Mouse (Mus musculus): ENCODE measurements around the gene Ddr1. TPM values are rescaled to one million over a fixed set of nuclear protein-coding genes. Genes with fewer than 3 reads are reported as not detected.
A peak's percentile ranks its signal among the peaks of the same experiment; 100 is the strongest.

Ddr1 gene
- polyA plus RNA-seq, 1 experiment from 2014 or later, result 2.9 TPM

GRCm38 (mm10) chr17:35701978-35702461, 2.4 kb downstream of the Ddr1 start:
- peaks cover 96% of the 10 kb centered on the region for H3K27me3 ChIP-seq
- H3K36me3 ChIP-seq, result no peaks in the 10 kb centered on the region
- H3K4me2 ChIP-seq, result peak overlapping the region; percentile 70
- peaks cover 31% of the 10 kb centered on the region for H3K4me1 ChIP-seq (replicated peaks)
- H3K9ac ChIP-seq, result no peak overlapping the region
- ATAC-seq (ENCODE audit: low read depth) (no peak), DNase-seq (no peak)
- H3K9me3 ChIP-seq (replicated peaks), result no peaks in the 10 kb centered on the region
- 15% methylated on average over 16 of the region's 16 CpGs for WGBS (ENCODE audit: insufficient replicate concordance)
- peak overlapping the region; percentile 18; the same call in 1 of the 2 replicates for H3K27ac ChIP-seq
- peak overlapping the region; percentile 6; the same call in 1 of the 2 replicates for H3K4me3 ChIP-seq (replicated peaks)

DNA sequence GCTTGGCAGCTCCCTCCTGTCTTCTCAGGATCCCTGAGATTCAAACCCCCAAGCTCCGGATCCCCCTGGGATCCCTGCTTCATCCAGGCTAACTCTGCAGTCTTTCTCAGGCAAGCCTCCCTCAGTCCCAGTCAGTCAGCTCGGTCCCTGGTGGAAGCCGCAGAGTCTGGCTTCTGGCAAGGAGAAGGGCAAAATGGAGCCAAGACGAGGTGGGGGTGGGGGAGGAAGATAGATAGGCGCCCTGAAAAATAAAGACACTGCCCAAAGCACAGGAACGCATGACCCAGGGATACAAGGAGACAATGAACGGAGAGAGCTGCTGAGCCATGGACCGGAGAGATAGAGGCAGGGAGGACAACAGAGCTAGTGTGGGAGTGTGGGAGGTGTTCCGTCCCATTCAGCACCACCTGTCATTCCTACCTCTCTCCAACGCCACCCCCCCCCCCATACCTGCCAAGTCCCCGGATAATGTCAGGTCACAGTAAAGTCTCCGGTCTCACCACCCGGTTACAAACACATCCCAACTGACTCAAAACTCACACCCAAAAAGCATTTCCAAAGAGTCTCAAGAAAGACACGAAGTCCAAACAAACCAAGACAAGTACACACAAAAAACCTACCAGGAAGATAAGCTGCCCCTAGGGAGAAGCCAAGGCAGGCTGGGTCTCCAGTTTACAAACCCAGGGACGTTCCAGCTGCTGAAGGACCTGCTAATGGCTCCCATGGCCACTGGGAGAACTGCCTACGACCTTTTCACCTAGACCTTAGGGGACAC, 3.0 kb downstream of the Ddr1 start:
- Histone ChIP-seq H3K36me3 (no peaks in the 10 kb centered on the region), H3K4me1 (replicated peaks) (peaks cover 31% of the 10 kb centered on the region), H3K27ac (peak overlapping the region; percentile 55), H3K4me2 (peak overlapping the region; percentile 70), H3K9me3 (replicated peaks) (no peaks in the 10 kb centered on the region), H3K27me3 (peaks cover 95% of the 10 kb centered on the region), H3K9ac (peak overlapping the region; percentile 45; the same call in 1 of the 2 replicates), H3K4me3 (replicated peaks) (peak overlapping the region; percentile 55)
- no peak for DNase-seq
- no peak for ATAC-seq (ENCODE audit: low read depth)
- 4% methylated on average over 16 of the region's 16 CpGs for WGBS (ENCODE audit: insufficient replicate concordance)

DNA sequence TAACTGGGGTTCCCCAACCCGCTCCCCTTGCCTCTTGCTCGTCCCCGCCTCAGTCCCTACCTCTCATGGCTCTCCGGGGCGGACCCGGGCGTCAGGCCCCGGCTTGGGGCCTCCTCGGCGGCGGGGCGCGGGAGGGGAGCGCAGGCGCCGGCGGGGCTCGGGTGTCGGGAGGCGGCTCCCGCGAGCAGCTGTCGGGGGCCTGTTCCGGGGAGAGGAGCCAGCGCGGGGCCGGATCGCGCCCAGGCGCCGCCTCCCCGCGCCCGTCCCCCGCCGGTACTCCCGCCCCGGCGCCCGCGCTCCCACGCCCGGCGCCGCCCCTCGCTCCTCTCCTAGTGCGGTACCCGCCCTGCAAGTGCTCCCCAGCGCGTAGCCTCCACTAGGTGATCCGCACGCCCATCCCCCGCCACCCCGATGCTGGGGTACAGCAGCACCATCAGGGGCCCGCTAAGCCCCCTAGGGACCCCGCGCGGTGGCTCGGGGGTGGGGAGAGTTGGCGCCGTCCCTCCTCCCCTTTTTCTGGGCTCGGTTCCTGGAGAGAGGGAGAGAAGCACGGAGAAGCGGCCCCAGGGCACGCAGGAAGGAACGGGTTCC, 4.0 kb downstream of the Ddr1 start:
- H3K4me1 ChIP-seq (replicated peaks), result peaks cover 28% of the 10 kb centered on the region
- ATAC-seq (ENCODE audit: low read depth) (peak; percentile 50), DNase-seq (no peak)
- H3K36me3 ChIP-seq, result no peaks in the 10 kb centered on the region
- H3K27ac ChIP-seq, result peak overlapping the region; percentile 55
- peak overlapping the region; percentile 70 for H3K4me2 ChIP-seq
- peak overlapping the region; percentile 53 for H3K9ac ChIP-seq
- H3K4me3 ChIP-seq (replicated peaks), result peak overlapping the region; percentile 55
- H3K27me3 ChIP-seq, result peaks cover 91% of the 10 kb centered on the region
- H3K9me3 ChIP-seq (replicated peaks), result no peaks in the 10 kb centered on the region
- under 1% methylated on average over 51 of the region's 66 CpGs for WGBS (ENCODE audit: insufficient replicate concordance)

- Histone ChIP-seq H3K27me3 (peaks cover 86% of the 10 kb centered on the region), H3K9me3 (replicated peaks) (0 out of 2 replicates have a peak, but pooled peaks cover 3% of the 10 kb centered on the region), H3K9ac (peak overlapping the region; percentile 53), H3K4me3 (replicated peaks) (peak overlapping the region; percentile 55), H3K27ac (no peak overlapping the region), H3K4me2 (peak overlapping the region; percentile 70), H3K4me1 (replicated peaks) (peaks cover 26% of the 10 kb centered on the region), H3K36me3 (no peaks in the 10 kb centered on the region)
- DNase-seq (no peak), ATAC-seq (ENCODE audit: low read depth) (no peak)
- WGBS (ENCODE audit: insufficient replicate concordance), result 7% methylated on average over 19 of the region's 19 CpGs
These were observed 4.5 kb downstream of the Ddr1 start for GRCm38 (mm10) chr17:35699919-35700318.

DNA sequence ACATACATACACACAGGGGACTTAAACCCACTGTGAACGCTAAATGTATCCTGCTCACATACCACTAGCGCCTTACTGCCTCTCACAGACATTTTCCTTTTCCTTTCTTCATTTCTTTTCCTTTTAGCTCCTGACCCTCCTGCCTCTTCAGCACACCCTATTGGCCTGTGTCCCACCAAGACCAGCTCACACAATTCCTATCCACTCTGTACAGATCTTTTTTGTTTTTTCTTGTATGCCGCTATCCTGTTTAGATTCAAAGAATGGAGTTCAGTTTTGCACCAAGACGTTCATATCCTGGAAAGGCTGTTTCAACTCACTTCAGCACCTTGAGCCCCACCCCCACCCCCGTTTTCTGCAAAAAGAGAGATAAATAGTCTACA, 5.9 kb downstream of the Ddr1 start:
- peaks cover 72% of the 10 kb centered on the region for H3K27me3 ChIP-seq
- WGBS (ENCODE audit: insufficient replicate concordance), result 29% methylated on average over 5 of the region's 5 CpGs
- H3K4me3 ChIP-seq (replicated peaks), result no peak overlapping the region
- DNase-seq (no peak), ATAC-seq (ENCODE audit: low read depth) (no peak)
- peaks cover 15% of the 10 kb centered on the region for H3K4me1 ChIP-seq (replicated peaks)
- no peak overlapping the region for H3K9ac ChIP-seq
- H3K4me2 ChIP-seq, result no peak overlapping the region
- H3K27ac ChIP-seq, result no peak overlapping the region
- H3K9me3 ChIP-seq (replicated peaks), result 0 out of 2 replicates have a peak, but pooled peaks cover 3% of the 10 kb centered on the region
- no peaks in the 10 kb centered on the region for H3K36me3 ChIP-seq

DNA sequence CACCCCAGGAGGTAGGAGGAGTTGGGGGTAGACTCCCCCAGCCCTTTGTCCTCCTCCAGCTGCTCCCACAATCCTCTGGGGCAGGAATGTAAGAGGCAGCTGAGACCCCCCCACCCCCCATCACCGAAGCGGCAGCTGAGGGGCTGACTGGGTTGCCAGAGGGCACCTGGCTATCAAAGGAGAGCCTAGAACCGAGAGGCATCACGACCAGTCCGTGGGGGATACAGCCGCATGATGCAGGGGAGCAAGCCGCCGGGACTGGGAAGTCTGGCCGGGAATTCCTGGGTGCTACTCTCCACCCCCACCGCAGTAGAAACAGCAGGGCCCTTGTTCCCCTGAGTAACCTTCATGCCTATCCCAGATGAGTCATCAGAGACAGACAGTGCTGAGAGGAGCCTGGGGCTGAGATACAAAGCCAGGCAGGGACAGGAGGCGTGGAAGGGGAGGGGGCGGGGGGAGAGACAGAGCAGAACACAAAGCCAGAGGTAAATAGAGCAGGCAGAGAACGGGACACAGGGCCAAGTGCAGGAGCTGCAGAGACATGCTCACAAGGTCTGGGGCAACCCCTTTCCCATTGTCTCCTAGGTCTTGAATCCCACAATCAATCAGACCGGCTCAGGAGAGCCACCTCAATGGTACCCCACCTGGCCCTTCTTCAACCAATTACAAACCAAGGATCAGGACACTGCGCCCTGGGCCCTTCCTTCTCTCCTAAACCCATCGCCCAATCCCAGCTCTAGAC, 6.5 kb downstream of the Ddr1 start:
- DNase-seq (no peak), ATAC-seq (ENCODE audit: low read depth) (no peak)
- H3K9me3 ChIP-seq (replicated peaks), result 0 out of 2 replicates have a peak, but pooled peaks cover 3% of the 10 kb centered on the region
- no peak overlapping the region for H3K9ac ChIP-seq
- H3K36me3 ChIP-seq, result no peaks in the 10 kb centered on the region
- H3K4me1 ChIP-seq (replicated peaks), result peaks cover 15% of the 10 kb centered on the region
- no peak overlapping the region for H3K4me3 ChIP-seq (replicated peaks)
- WGBS (ENCODE audit: insufficient replicate concordance), result 9% methylated on average over 16 of the region's 16 CpGs
- no peak overlapping the region for H3K27ac ChIP-seq
- peaks cover 68% of the 10 kb centered on the region for H3K27me3 ChIP-seq
- H3K4me2 ChIP-seq, result peak overlapping the region; percentile 17; the same call in 1 of the 2 replicates

- Histone ChIP-seq H3K36me3 (no peaks in the 10 kb centered on the region), H3K4me1 (replicated peaks) (peaks cover 15% of the 10 kb centered on the region), H3K4me3 (replicated peaks) (no peak overlapping the region), H3K4me2 (no peak overlapping the region), H3K27ac (no peak overlapping the region), H3K9me3 (replicated peaks) (0 out of 2 replicates have a peak, but pooled peaks cover 3% of the 10 kb centered on the region), H3K27me3 (peaks cover 63% of the 10 kb centered on the region), H3K9ac (no peak overlapping the region)
- DNase-seq, result no peak
- ATAC-seq (ENCODE audit: low read depth), result no peak
- WGBS (ENCODE audit: insufficient replicate concordance), result 23% methylated on average over 1 of the region's 1 CpGs
These were observed 7.0 kb downstream of the Ddr1 start for GRCm38 (mm10) chr17:35697429-35697758.

GRCm38 (mm10) chr17:35696691-35697090, 7.7 kb downstream of the Ddr1 start:
- H3K4me2 ChIP-seq, result no peak overlapping the region
- no peak overlapping the region for H3K9ac ChIP-seq
- ATAC-seq (ENCODE audit: low read depth) (no peak), DNase-seq (no peak)
- no peak overlapping the region for H3K4me3 ChIP-seq (replicated peaks)
- 54% methylated on average over 6 of the region's 6 CpGs for WGBS (ENCODE audit: insufficient replicate concordance)
- H3K9me3 ChIP-seq (replicated peaks), result 0 out of 2 replicates have a peak, but pooled peaks cover 3% of the 10 kb centered on the region
- no peak overlapping the region for H3K27ac ChIP-seq
- peaks cover 56% of the 10 kb centered on the region for H3K27me3 ChIP-seq
- H3K36me3 ChIP-seq, result no peaks in the 10 kb centered on the region
- peaks cover 15% of the 10 kb centered on the region for H3K4me1 ChIP-seq (replicated peaks)

GRCm38 (mm10) chr17:35695289-35695688, 9.1 kb downstream of the Ddr1 start:
- H3K27me3 ChIP-seq, result peaks cover 42% of the 10 kb centered on the region
- no peak overlapping the region for H3K4me3 ChIP-seq (replicated peaks)
- peaks cover 6% of the 10 kb centered on the region for H3K4me1 ChIP-seq (replicated peaks)
- no peaks in the 10 kb centered on the region for H3K36me3 ChIP-seq
- H3K9me3 ChIP-seq (replicated peaks), result 0 out of 2 replicates have a peak, but pooled peaks cover 3% of the 10 kb centered on the region
- H3K4me2 ChIP-seq, result no peak overlapping the region
- no peak for DNase-seq
- no peak overlapping the region for H3K9ac ChIP-seq
- no peak overlapping the region for H3K27ac ChIP-seq
- ATAC-seq (ENCODE audit: low read depth), result no peak
- WGBS (ENCODE audit: insufficient replicate concordance), result 83% methylated on average over 2 of the region's 2 CpGs

- 73% methylated on average over 5 of the region's 5 CpGs for WGBS (ENCODE audit: insufficient replicate concordance)
- Histone ChIP-seq H3K9ac (no peak overlapping the region), H3K9me3 (replicated peaks) (0 out of 2 replicates have a peak, but pooled peaks cover 3% of the 10 kb centered on the region), H3K4me2 (no peak overlapping the region), H3K27me3 (peaks cover 28% of the 10 kb centered on the region), H3K36me3 (no peaks in the 10 kb centered on the region), H3K27ac (no peak overlapping the region), H3K4me1 (replicated peaks) (no peaks in the 10 kb centered on the region; the same call in 1 of the 2 replicates), H3K4me3 (replicated peaks) (no peak overlapping the region)
- ATAC-seq (ENCODE audit: low read depth) (no peak), DNase-seq (no peak)
These were observed 10.5 kb downstream of the Ddr1 start for GRCm38 (mm10) chr17:35693906-35694305.

DNA sequence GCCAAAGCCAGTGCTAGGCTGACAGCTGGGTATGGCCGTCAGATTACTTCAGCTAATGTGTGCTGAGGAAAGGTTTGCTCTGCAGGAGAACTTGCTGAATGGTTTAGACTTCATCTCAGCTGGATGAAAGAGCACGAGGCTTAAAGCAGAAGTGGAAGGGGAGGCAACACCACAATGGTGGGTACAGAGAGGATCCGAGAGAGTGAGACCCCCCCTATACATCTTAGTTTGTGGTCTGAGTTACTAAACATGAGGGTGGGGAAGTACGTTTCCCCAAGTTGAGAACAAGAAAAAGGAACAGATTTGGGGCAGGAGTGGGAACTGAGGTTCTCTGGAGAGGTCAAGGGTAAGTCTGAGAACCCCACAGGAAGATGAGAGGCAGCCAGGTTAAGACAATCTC, 12.1 kb downstream of the Ddr1 start:
- WGBS (ENCODE audit: insufficient replicate concordance), result 30% methylated on average over 4 of the region's 4 CpGs
- 0 out of 2 replicates have a peak, but pooled peaks cover 3% of the 10 kb centered on the region for H3K9me3 ChIP-seq (replicated peaks)
- no peaks in the 10 kb centered on the region for H3K36me3 ChIP-seq
- no peaks in the 10 kb centered on the region for H3K4me1 ChIP-seq (replicated peaks)
- H3K4me2 ChIP-seq, result no peak overlapping the region
- no peak overlapping the region for H3K4me3 ChIP-seq (replicated peaks)
- no peak overlapping the region for H3K27ac ChIP-seq
- no peak overlapping the region for H3K9ac ChIP-seq
- ATAC-seq (ENCODE audit: low read depth) (no peak), DNase-seq (no peak)
- H3K27me3 ChIP-seq, result peaks cover 12% of the 10 kb centered on the region
